Mouse (Mus musculus) midbrain, embryonic 14.5 days (tissue): Measurements from ENCODE around the gene Igsf9b. TPM values are rescaled to one million over a fixed set of nuclear protein-coding genes. Genes with fewer than 3 reads are reported as not detected.

Experiments
- ATAC-seq: fragments of 200-750 bp; cut with Nextera tagmentation; 2 replicates; pipeline ENCODE4 v1.8.0; 2017; ENCODE audit warnings: moderate number of reproducible peaks, moderate library complexity; ENCODE audit not compliant: low FRiP score, low TSS enrichment
- DNase-seq: peaks from one replicate; pipeline ENCODE4 v3.0.0-alpha.2; 2015
- H3K27ac ChIP-seq: fragments of 300-500 bp; sonication (generic); replicated peaks from 2 replicates; pipeline ENCODE4 v1.5.1; 2014; ENCODE audit warnings: mild to moderate bottlenecking, low read depth, low read length, moderate library complexity
- H3K27me3 ChIP-seq: fragments of 300-500 bp; sonication (generic); 2 replicates; pipeline ENCODE4 v1.6.1; 2014; ENCODE audit warnings: low read length, control low read depth, mixed read lengths; ENCODE audit not compliant: control insufficient read depth, insufficient read depth
- H3K36me3 ChIP-seq: fragments of 300-500 bp; sonication (generic); 2 replicates; pipeline ENCODE4 v1.6.1; 2014; ENCODE audit warnings: low read length, control low read depth; ENCODE audit not compliant: control insufficient read depth, insufficient read depth
- H3K4me1 ChIP-seq: fragments of 300-500 bp; sonication (generic); 2 replicates; pipeline ENCODE4 v1.6.1; 2014; ENCODE audit warnings: mild to moderate bottlenecking, antibody characterized with exemption, low read length, control low read depth; ENCODE audit not compliant: control insufficient read depth, insufficient read depth
- H3K4me2 ChIP-seq: fragments of 300-500 bp; sonication (generic); 2 replicates; pipeline ENCODE4 v1.6.1; 2014; ENCODE audit warnings: mild to moderate bottlenecking, low read length, moderate library complexity
- H3K4me3 ChIP-seq: fragments of 300-500 bp; sonication (generic); replicated peaks from 2 replicates; pipeline ENCODE4 v1.5.1; 2014; ENCODE audit warnings: low read depth, low read length
- H3K9ac ChIP-seq: fragments of 300-500 bp; sonication (generic); replicated peaks from 2 replicates; pipeline ENCODE4 v1.6.1; 2014; ENCODE audit warnings: mild to moderate bottlenecking, low read length, moderate library complexity
- H3K9me3 ChIP-seq: fragments of 300-500 bp; sonication (generic); 2 replicates; pipeline ENCODE4 v1.6.1; 2016; ENCODE audit warnings: low read length, control low read depth, mixed read lengths; ENCODE audit not compliant: control insufficient read depth
- WGBS: fragments of 180-500 bp; shearing (Covaris S2); extraction: QIAGEN DNeasy Blood & Tissue Kit; methylation state at CpG from one replicate; pipeline ENCODE4 v1.1.7; 2014; 5-methylcytosine and 5-hydroxymethylcytosine counted together
- polyA plus RNA-seq: library from polyadenylated mRNA; unstranded; fragments of >200 nt; fragmentation: Nextera tagmentation; extraction: Ambion mirVana; gene quantifications from 2 replicates; pipeline ENCODE4 v1.2.1, GENCODE M21; 2014

The Igsf9b gene
- polyA plus RNA-seq, 1 experiment from 2014 or later = 12.0 TPM

- DNase-seq = no peak
- peaks cover 9% of the 10 kb centered on the region for H3K4me1 ChIP-seq
- no peaks in the 10 kb centered on the region for H3K36me3 ChIP-seq
- no peak for ATAC-seq
- H3K4me3 ChIP-seq = no peak overlapping the region
- H3K4me2 ChIP-seq = no peak overlapping the region
- 81% methylated on average over 4 of the region's 4 CpGs for WGBS
- no peaks in the 10 kb centered on the region for H3K9me3 ChIP-seq
- H3K27me3 ChIP-seq = no peaks in the 10 kb centered on the region; the same call in 1 of the 2 replicates
- no peak overlapping the region for H3K9ac ChIP-seq
- H3K27ac ChIP-seq = no peak overlapping the region
Measured at GRCm38 (mm10) chr9:27286296-27286695, 12.7 kb upstream of the Igsf9b start.

GRCm38 (mm10) chr9:27286859-27287258 is 12.1 kb upstream of the Igsf9b start:
- WGBS = 92% methylated on average over 4 of the region's 4 CpGs
- Histone ChIP-seq H3K4me1 (peaks cover 9% of the 10 kb centered on the region), H3K4me3 (no peak overlapping the region), H3K27ac (no peak overlapping the region), H3K27me3 (no peaks in the 10 kb centered on the region; the same call in 1 of the 2 replicates), H3K9me3 (no peaks in the 10 kb centered on the region), H3K4me2 (no peak overlapping the region), H3K9ac (no peak overlapping the region), H3K36me3 (no peaks in the 10 kb centered on the region)
- DNase-seq (no peak), ATAC-seq (no peak)

- DNase-seq = peak; percentile 79
- 40% methylated on average over 5 of the region's 5 CpGs for WGBS
- H3K4me1 ChIP-seq = peaks cover 9% of the 10 kb centered on the region
- no peaks in the 10 kb centered on the region for H3K36me3 ChIP-seq
- no peak for ATAC-seq
- no peak overlapping the region for H3K4me2 ChIP-seq
- H3K4me3 ChIP-seq = no peak overlapping the region
- H3K9ac ChIP-seq = no peak overlapping the region
- H3K27ac ChIP-seq = no peak overlapping the region
- no peaks in the 10 kb centered on the region for H3K9me3 ChIP-seq
- H3K27me3 ChIP-seq = no peaks in the 10 kb centered on the region; the same call in 1 of the 2 replicates
Measured at GRCm38 (mm10) chr9:27287419-27287818, 11.6 kb upstream of the Igsf9b start.

- 9% methylated on average over 7 of the region's 7 CpGs for WGBS
- peak; percentile 71 for ATAC-seq
Measured at GRCm38 (mm10) chr9:27288442-27288841, 10.6 kb upstream of the Igsf9b start.

GRCm38 (mm10) chr9:27289543-27290308 is 9.3 kb upstream of the Igsf9b start:
- Histone ChIP-seq H3K9ac (no peak overlapping the region), H3K4me3 (no peak overlapping the region), H3K27me3 (no peaks in the 10 kb centered on the region; the same call in 1 of the 2 replicates), H3K4me2 (no peak overlapping the region), H3K9me3 (no peaks in the 10 kb centered on the region), H3K36me3 (no peaks in the 10 kb centered on the region), H3K27ac (no peak overlapping the region), H3K4me1 (peaks cover 9% of the 10 kb centered on the region)
- 0 out of 2 replicates have a peak, but pooled peaks have one; percentile 51 for ATAC-seq
- WGBS = 37% methylated on average over 7 of the region's 7 CpGs
- DNase-seq = peak; percentile 68

More at GRCm38 (mm10) chr9:27288442-27288841, 10.6 kb upstream of the Igsf9b start:
- H3K9me3 ChIP-seq = no peaks in the 10 kb centered on the region
- H3K4me1 ChIP-seq = peaks cover 9% of the 10 kb centered on the region
- no peak overlapping the region for H3K9ac ChIP-seq
- no peaks in the 10 kb centered on the region; the same call in 1 of the 2 replicates for H3K27me3 ChIP-seq
- no peak overlapping the region for H3K4me3 ChIP-seq
- DNase-seq = peak; percentile 82
- no peak overlapping the region for H3K27ac ChIP-seq
- H3K36me3 ChIP-seq = no peaks in the 10 kb centered on the region
- H3K4me2 ChIP-seq = no peak overlapping the region

- no peak overlapping the region for H3K4me3 ChIP-seq
- H3K4me2 ChIP-seq = no peak overlapping the region
- ATAC-seq = no peak
- H3K9ac ChIP-seq = no peak overlapping the region
- WGBS = 84% methylated on average over 4 of the region's 4 CpGs
- H3K9me3 ChIP-seq = no peaks in the 10 kb centered on the region
- peaks cover 4% of the 10 kb centered on the region for H3K4me1 ChIP-seq
- H3K36me3 ChIP-seq = no peaks in the 10 kb centered on the region
- no peak overlapping the region for H3K27ac ChIP-seq
- no peak for DNase-seq
- H3K27me3 ChIP-seq = no peaks in the 10 kb centered on the region
Measured at GRCm38 (mm10) chr9:27294380-27294779, 4.6 kb upstream of the Igsf9b start.

- no peaks in the 10 kb centered on the region for H3K36me3 ChIP-seq
- H3K4me2 ChIP-seq = peak overlapping the region; percentile 95
- no peaks in the 10 kb centered on the region for H3K9me3 ChIP-seq
- H3K4me3 ChIP-seq = peak overlapping the region; percentile 67
- peak overlapping the region; percentile 59 for H3K9ac ChIP-seq
- H3K27me3 ChIP-seq = no peaks in the 10 kb centered on the region
- ATAC-seq (peak; percentile 6), DNase-seq (peak; percentile 61)
- H3K27ac ChIP-seq = peak overlapping the region; percentile 84
- WGBS = under 1% methylated on average over 68 of the region's 68 CpGs
- H3K4me1 ChIP-seq = peaks cover 29% of the 10 kb centered on the region
Measured at GRCm38 (mm10) chr9:27299286-27300187, 533 bp downstream of the Igsf9b start.

- peak overlapping the region; percentile 59 for H3K9ac ChIP-seq
- peak overlapping the region; percentile 67 for H3K4me3 ChIP-seq
- no peaks in the 10 kb centered on the region for H3K27me3 ChIP-seq
- no peak for ATAC-seq
- no peaks in the 10 kb centered on the region for H3K9me3 ChIP-seq
- DNase-seq = peak; percentile 70
- peak overlapping the region; percentile 84; the same call in 1 of the 2 replicates for H3K27ac ChIP-seq
- peak overlapping the region; percentile 95 for H3K4me2 ChIP-seq
- H3K36me3 ChIP-seq = no peaks in the 10 kb centered on the region
- WGBS = under 1% methylated on average over 32 of the region's 32 CpGs
- peaks cover 35% of the 10 kb centered on the region for H3K4me1 ChIP-seq
Measured at GRCm38 (mm10) chr9:27300188-27300691, 1.2 kb downstream of the Igsf9b start.
